Mouse (Mus musculus) heart, adult 18-20 months (tissue): ENCODE measurements around the gene Wdr82. TPM values are rescaled to one million over a fixed set of nuclear protein-coding genes. Genes with fewer than 3 reads are reported as not detected.
A peak's percentile ranks its signal among the peaks of the same experiment; 100 is the strongest.
"Not testable (repeated sequence)": the region's sequence is repeated elsewhere in the genome, so short reads cannot be mapped to it uniquely, and the experiment has no call there.

Experiments
- DNase-seq, 2 experiments: peaks; one replicate each; pipeline ENCODE4 v3.0.0; 2021 to 2022; ENCODE audit warnings: mixed read lengths in 1 of 2
- total RNA-seq, 2 experiments: library from RNA; stranded (reverse); gene quantifications; 2 replicates each; pipeline ENCODE4 v1.2.3; 2021

Wdr82 gene
- total RNA-seq, 2 experiments from 2014 or later: 38.2 to 39.5 TPM

- no peak for DNase-seq
Measured at GRCm38 (mm10) chr9:106166709-106167108, 4.0 kb upstream of the Wdr82 start.

DNA sequence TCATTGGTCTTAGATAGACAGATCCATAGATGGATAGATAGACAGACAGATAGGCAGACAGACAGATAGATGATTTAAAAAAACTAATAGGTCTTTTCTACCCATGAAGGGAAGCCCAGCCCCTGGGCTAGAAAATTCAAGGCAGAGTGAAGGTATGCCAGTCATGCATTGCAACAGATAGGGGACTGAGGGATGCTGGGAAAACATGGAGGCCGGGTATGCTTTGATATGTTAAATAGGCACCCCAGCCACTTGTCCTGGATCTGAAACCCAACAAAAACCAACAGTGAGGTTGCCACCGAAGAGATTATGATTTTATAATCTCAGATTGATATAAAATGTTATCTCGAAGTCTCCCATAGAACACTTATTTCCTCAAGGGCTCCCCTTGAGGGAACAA is 3.5 kb upstream of the Wdr82 start:
- DNase-seq: no peak

DNA sequence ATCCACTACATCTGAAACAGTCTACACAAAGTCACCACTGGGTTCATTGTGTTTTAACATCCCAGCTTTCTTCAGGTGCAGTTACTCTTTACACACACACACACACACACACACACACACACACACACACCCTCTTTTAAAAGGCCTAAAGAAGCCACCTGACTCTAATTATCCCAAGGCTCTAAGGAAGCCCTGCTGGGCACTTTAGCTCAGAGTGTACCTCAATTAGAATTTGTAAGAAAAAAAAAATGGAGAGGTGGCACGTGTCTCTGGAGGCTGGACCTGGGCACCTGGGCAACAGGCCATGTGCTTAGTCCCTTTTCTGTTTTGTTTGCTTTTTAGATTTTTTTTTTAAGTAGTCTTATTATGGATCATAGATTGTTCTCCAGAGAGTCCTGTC is 3.0 kb upstream of the Wdr82 start:
- no peak for DNase-seq

- not testable (repeated sequence) for DNase-seq
Measured at GRCm38 (mm10) chr9:106169006-106169405, 1.7 kb upstream of the Wdr82 start.

DNA sequence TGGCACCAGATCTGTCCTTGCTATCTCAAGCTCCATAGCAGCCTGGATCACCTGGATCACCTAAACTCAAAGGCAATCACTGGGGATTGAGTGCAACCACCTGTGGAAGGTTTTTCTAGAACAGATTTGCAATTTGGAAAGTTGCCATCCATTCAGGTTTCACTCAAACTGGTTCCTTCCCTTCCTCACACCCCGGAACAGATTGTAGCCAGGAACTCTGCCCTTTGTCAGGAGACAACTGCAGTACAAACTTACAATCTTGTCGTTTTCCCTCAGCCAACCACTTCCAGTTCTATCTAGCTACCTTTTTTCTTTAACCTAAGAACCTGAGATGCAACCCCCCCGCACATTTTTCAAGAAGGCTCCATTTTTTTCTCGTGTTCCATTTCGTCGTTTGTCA is 811 bp upstream of the Wdr82 start:
- no peak for DNase-seq

DNA sequence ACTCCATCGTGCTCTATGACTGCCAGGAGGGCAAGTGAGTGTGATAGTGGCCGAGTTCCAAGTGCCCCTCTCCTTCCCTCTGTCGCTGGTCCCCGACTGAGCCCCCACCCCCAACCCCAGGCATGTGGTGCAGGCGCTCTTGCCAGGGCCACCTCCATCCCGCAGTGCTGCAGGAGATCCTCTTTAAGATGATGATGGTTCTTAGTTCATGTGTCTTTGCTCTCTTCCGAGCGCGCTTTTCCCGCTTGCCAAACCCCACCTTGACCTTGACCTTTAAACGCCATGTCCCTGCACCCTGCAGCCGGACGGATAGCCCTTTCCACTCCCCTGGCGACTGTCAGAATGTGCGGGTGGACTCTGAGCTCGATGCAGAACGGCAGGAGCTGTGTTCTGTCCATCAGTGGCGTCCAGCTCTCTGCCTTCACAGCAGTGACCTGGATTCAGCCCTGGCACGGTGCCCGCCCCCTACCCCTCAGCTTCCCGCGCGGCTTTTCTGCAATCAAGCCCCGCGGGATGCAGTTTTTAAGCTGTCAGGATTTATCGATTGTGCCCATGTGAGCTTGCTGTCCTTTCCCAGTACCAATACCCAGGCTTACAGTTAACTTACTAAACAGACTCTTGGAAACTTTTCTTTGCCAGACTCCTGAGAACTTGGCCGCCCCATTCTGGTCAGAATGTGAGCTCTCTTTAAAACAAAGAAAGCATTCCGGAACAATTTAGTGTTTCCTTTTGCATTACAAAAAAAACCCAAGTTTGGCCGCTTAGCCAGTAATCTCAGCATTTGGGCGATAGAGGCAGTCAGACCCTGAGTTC is 824 bp downstream of the Wdr82 start:
- peak; percentile 71 to 81 for DNase-seq

DNA sequence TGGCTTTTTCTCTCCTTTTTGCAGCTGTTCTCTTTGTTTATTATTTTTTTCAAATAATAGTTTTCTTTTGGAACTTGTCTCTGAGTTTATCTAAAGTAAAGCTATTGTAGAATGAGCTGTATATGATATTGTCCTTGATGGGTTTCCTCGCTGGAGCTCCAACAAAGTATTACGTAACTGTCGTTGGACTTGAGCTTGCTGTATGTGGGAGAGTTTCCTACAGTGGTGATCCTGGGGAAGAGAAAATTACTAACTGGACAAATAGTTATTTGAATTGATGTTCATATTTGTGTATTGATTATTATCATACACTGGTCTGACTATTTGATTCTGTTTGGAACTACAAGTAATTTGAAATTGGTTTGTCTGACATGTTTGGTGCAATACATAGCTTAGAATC is 1.8 kb downstream of the Wdr82 start:
- peak in 1 of 2 experiments; percentile 36 for DNase-seq

- no peak for DNase-seq
Measured at GRCm38 (mm10) chr9:106173363-106173762, 2.6 kb downstream of the Wdr82 start.

DNA sequence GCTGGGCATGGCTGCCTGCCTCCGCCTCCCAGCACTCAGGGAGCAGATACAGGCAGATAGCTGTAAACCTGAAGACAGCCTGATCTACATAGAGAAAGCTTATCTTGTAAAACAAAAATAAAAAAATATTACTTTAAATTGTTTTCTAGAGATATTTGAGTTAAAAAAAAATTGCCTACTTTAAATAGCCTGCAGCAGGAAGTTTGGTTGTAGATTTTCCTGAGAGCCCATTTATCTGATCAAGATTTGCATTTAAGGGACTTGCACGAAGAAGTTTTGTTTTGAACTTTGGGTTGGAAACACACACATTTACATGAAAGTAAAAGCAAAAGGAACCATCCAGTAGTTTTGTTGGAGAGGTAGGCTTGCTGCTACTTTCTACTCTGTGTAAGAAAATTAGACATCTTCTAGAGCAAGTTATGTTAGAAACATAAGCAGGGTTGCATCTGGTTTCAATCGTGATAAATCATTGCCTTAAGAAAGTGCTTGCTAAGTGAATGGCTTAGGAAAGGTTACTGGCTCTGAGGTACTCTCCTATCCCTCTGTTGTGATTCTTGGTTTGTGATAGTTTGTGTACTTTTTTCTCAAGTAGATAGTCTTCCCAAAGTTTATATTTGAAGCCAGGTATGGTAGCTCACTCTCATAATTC is 4.9 kb downstream of the Wdr82 start:
- DNase-seq: no peak

- no peak for DNase-seq
Measured at GRCm38 (mm10) chr9:106176769-106177168, 6.0 kb downstream of the Wdr82 start.

GRCm38 (mm10) chr9:106177799-106178198 is 7.1 kb downstream of the Wdr82 start:
- DNase-seq: no peak

GRCm38 (mm10) chr9:106179454-106179853 is 8.7 kb downstream of the Wdr82 start:
- DNase-seq: no peak

- no peak for DNase-seq
Measured at GRCm38 (mm10) chr9:106179964-106180363, 9.2 kb downstream of the Wdr82 start.

DNA sequence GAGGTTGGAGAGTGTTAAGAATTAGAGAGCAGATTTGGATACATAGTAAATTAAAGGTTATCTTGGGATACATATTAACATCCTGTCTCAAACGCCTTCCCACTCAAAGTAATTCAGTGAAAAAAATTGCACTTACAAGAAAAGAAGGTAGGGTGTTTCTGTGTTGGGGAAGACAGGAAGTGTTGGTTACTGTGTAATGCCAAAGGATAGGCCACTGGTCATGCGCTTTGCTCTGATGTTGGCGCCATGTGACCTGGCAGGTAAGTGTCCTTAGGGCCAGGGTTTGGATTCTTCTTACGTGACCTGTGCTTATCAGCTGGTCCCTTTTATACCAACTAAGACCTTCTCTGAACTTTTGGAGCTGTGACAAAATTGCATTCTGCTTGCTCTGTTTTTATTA is 11.4 kb downstream of the Wdr82 start:
- no peak for DNase-seq

- DNase-seq: no peak
Measured at GRCm38 (mm10) chr9:106183996-106184395, 13.3 kb downstream of the Wdr82 start.

DNA sequence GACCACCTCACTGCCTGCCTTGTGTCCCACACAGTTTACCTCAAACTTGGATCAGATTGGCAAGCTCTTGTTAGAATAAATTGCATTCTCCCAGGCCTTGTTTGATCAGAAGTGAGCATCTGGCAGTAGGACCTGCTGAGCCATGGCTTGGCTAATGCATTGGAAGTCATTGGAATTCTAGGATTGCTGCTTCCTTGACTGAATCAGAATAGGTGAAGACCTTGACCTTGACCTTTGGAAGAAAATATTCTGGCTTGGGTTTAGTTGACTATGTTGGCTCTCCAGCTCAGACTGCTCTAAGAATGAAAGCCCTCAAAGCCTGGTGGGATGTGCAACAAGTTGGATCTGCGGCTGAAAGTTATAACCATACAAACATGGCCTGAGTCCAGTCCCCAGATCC is 20.6 kb downstream of the Wdr82 start:
- DNase-seq: no peak

GRCm38 (mm10) chr9:106192024-106192423 is 21.3 kb downstream of the Wdr82 start:
- no peak for DNase-seq

- DNase-seq: peak in 1 of 2 experiments; percentile 32
Measured at GRCm38 (mm10) chr9:106192998-106193397, 22.3 kb downstream of the Wdr82 start.

GRCm38 (mm10) chr9:106193930-106194807 is 23.4 kb downstream of the Wdr82 start:
- peak in 1 of 2 experiments; percentile 52 for DNase-seq

GRCm38 (mm10) chr9:106195693-106196092 is 25.0 kb downstream of the Wdr82 start:
- no peak for DNase-seq

DNA sequence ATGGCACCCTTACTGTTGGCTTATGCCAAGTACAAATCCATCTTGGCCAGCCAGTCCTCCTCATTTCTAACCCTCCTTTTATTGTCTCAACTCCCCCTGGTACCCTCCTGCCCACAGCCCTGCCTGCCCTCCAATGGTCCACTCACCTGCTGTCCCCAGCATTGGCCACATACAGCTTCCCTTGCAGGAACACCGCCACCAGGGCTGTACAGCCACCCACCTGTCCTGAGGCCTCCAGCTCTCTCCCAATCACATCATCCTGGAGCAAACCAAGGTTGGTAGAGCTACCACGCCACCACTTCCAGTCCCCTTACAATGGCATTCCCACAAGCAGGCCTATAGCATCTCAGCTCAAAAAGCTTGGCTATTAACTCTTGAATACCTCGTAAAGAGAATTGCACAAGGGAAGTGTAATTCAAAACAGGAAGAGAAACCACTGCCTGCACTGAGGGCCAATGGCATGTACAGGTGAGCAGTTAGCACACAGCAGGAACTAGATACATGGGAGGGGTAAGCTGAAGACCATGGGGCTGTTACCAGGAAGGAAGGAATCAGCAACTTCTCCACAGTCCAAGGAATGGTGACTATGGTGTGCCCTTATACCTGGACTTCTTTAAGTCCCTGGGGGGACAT is 26.5 kb downstream of the Wdr82 start:
- no peak for DNase-seq

GRCm38 (mm10) chr9:106197732-106198131 is 27.0 kb downstream of the Wdr82 start:
- no peak for DNase-seq
